Mouse (Mus musculus) macrophage (primary cell): ENCODE data around the gene Col4a1. TPM values are rescaled to one million over a fixed set of nuclear protein-coding genes. Genes with fewer than 3 reads are reported as not detected.

Experiments
- H3K27ac ChIP-seq: fragments of 350-480 bp; formaldehyde crosslinking; 2 replicates; pipeline ENCODE4 v1.9.0; 2021
- H3K36me3 ChIP-seq: fragments of 350-480 bp; formaldehyde crosslinking; 2 replicates; pipeline ENCODE4 v1.9.0; 2021; ENCODE audit errors: inconsistent target
- H3K4me3 ChIP-seq: fragments of 350-480 bp; formaldehyde crosslinking; 2 replicates; pipeline ENCODE4 v1.9.0; 2021; ENCODE audit errors: inconsistent target
- H3K79me2 ChIP-seq: fragments of 350-480 bp; formaldehyde crosslinking; 2 replicates; pipeline ENCODE4 v1.9.0; 2021; ENCODE audit errors: inconsistent target
- WGBS: methylation state at CpG from one replicate; pipeline ENCODE4 v1.1.7; 2026; ENCODE audit warnings: inconsistent platforms; ENCODE audit not compliant: missing documents; 5-methylcytosine and 5-hydroxymethylcytosine counted together
- polyA plus RNA-seq: library from polyadenylated mRNA; stranded (reverse); fragments of 250-400 nt; gene quantifications from 3 replicates; pipeline ENCODE4 v1.2.4, GENCODE M21; 2018; ENCODE audit warnings: inconsistent platforms

Col4a1 gene
- polyA plus RNA-seq, 1 experiment from 2014 or later, result 0.39 TPM

DNA sequence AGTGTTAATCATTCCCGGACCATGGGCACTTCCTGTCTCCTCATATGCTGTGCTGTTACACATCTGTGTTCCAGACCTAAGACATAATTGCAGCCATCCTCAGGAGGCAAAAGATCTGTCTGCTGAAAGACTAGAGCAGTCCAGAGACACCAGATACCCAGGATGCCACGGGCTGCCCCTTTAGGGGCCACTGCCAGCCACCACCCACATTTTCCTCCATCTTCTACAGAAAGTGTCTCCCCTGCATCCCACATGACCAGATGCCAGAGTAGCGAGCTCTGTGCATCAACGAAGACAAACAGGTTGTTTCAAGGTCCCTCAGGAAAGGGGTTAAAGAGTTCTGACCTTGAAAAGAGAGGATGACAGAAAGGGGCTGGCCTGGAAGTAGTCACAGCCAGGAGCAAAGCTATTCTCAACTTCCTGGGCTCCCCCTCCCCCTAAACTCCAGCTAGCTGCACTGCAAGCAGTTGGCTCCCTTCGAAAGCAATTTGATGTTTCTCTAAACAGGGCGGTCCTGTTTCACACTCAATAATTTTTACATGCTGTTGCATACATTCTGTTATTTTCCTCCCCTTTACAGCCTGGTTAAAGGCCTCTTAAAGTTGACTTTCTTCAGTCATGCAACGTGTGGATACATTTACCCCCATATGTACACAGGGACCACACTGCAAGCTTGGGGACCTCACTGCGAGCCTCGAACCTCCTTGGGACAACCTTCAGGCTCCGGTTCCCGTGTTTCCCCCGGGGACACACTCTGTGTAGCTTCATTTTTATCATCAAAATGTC, 13.9 kb downstream of the Col4a1 start:
- 90% methylated on average over 12 of the region's 12 CpGs for WGBS
- Histone ChIP-seq H3K4me3 (no peak overlapping the region), H3K27ac (no peak overlapping the region), H3K79me2 (no peaks in the 10 kb centered on the region), H3K36me3 (no peaks in the 10 kb centered on the region)

DNA sequence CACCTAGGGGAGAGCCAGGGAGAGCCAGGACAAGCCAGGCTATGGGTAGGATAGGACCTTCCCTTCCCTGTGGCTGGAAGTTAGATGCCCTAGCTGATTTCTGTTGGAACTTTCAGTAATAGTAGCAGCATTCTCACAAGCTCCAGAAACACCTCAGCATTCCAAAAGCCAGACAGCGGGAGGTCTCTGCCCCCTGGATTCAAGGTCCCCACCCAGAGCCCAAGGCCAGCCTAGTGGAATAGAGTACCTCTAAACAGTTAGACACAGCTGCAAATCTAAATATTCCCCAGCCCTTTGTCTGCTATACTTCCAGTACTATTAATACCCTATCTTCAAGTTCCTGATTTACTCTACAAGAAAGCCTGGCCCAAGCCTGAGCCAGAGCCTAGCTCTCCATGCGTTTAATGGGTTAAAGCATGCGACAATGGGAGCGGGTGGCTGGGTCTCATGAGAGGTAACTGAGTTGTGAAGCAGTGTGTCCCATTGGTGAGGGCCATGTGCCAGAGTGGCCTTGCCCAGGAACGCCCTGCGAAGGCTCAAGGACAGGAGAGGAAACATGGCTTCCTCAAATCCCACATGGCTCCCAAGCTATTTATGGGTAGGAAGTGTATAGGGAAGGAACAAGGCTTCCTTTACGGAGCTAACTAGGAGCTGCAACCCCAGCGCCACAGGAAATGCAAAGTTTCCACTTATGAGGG, 15.3 kb downstream of the Col4a1 start:
- no peaks in the 10 kb centered on the region for H3K36me3 ChIP-seq
- no peak overlapping the region for H3K27ac ChIP-seq
- H3K4me3 ChIP-seq, result no peak overlapping the region
- 74% methylated on average over 8 of the region's 8 CpGs for WGBS
- no peaks in the 10 kb centered on the region for H3K79me2 ChIP-seq

GRCm38 (mm10) chr8:11296282-11296943, 16.2 kb downstream of the Col4a1 start:
- Histone ChIP-seq H3K36me3 (no peaks in the 10 kb centered on the region), H3K27ac (no peak overlapping the region), H3K4me3 (no peak overlapping the region), H3K79me2 (no peaks in the 10 kb centered on the region)
- WGBS, result 91% methylated on average over 10 of the region's 10 CpGs

GRCm38 (mm10) chr8:11292611-11293010, 20.0 kb downstream of the Col4a1 start:
- Histone ChIP-seq H3K36me3 (no peaks in the 10 kb centered on the region), H3K4me3 (no peak overlapping the region), H3K79me2 (no peaks in the 10 kb centered on the region), H3K27ac (no peak overlapping the region)
- 98% methylated on average over 3 of the region's 3 CpGs for WGBS

- Histone ChIP-seq H3K4me3 (no peak overlapping the region), H3K27ac (no peak overlapping the region), H3K36me3 (no peaks in the 10 kb centered on the region), H3K79me2 (no peaks in the 10 kb centered on the region)
- 22% methylated on average over 1 of the region's 1 CpGs for WGBS
Measured at GRCm38 (mm10) chr8:11290533-11290932, 22.1 kb downstream of the Col4a1 start.

- Histone ChIP-seq H3K4me3 (no peak overlapping the region), H3K79me2 (no peaks in the 10 kb centered on the region), H3K36me3 (no peaks in the 10 kb centered on the region), H3K27ac (no peak overlapping the region)
- WGBS, result 86% methylated on average over 6 of the region's 6 CpGs
Measured at GRCm38 (mm10) chr8:11288286-11288685, 24.3 kb downstream of the Col4a1 start.

GRCm38 (mm10) chr8:11287139-11287538, 25.5 kb downstream of the Col4a1 start:
- no peaks in the 10 kb centered on the region for H3K79me2 ChIP-seq
- no peaks in the 10 kb centered on the region for H3K36me3 ChIP-seq
- no peak overlapping the region for H3K27ac ChIP-seq
- no peak overlapping the region for H3K4me3 ChIP-seq
- 95% methylated on average over 3 of the region's 3 CpGs for WGBS

- WGBS, result 84% methylated on average over 4 of the region's 4 CpGs
- no peaks in the 10 kb centered on the region for H3K36me3 ChIP-seq
- no peak overlapping the region for H3K4me3 ChIP-seq
- H3K79me2 ChIP-seq, result no peaks in the 10 kb centered on the region
- no peak overlapping the region for H3K27ac ChIP-seq
Measured at GRCm38 (mm10) chr8:11285437-11285836, 27.2 kb downstream of the Col4a1 start.

DNA sequence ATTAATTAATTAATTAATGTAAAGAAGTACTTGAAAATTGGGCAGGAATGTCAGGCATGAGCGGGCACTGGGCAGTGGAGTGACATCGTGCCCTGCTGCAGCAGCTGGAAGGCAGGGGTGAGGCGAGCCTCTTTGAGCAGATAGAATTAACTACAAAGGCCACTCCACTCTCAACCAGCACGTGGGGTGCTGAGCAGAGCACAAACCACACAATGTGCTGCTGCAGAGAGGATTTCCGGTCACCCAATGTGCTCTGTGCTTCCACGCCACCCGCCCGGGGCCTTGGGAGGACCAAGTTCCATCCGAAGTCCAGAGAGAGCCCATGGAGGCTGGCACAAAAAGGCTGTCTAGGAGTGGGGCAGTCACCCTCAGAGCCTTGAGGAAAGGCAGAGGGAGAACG, 29.4 kb downstream of the Col4a1 start:
- no peaks in the 10 kb centered on the region for H3K36me3 ChIP-seq
- H3K27ac ChIP-seq, result no peak overlapping the region
- H3K4me3 ChIP-seq, result no peak overlapping the region
- WGBS, result 43% methylated on average over 10 of the region's 10 CpGs
- H3K79me2 ChIP-seq, result no peaks in the 10 kb centered on the region

DNA sequence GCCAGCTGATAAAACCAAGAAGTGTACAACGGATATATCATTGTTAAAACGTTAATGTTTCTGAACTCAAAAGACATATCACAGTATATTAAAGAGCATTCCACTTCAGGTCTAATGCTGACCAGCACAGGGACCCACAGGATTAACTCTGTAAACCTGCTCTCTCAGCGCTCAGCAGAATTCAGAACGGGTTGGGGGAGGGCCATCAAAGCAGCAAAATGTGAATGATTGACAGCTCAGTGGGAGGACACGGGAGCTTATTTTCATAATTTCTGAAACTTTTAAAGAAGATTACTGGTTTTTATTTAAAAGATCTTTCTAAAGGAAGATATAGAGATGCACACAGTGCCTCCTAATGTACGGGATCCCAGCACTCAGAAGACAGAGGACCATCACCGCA, 29.9 kb downstream of the Col4a1 start:
- 92% methylated on average over 7 of the region's 7 CpGs for WGBS
- H3K36me3 ChIP-seq, result no peaks in the 10 kb centered on the region

DNA sequence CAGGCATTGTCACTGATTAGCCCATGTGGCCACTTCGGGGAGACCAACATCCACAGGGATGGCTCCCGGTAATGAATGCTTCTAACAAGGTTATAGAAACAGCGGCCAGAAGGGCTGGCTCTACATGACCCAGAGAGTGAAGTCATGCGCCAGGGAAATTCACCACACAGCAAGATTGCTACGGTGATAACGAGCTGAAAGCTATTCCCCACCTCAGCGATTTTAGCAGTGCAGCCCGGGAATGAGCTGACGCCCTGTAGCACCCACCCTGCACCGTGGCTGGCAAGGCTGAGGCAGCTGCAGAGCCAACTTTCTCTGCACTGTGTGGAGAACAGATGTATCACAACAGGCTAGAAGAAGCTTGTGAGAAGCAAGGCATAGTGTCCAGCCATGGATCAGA, 30.5 kb downstream of the Col4a1 start:
- Histone ChIP-seq H3K36me3 (no peaks in the 10 kb centered on the region), H3K4me3 (no peak overlapping the region), H3K79me2 (no peaks in the 10 kb centered on the region), H3K27ac (no peak overlapping the region)
- 79% methylated on average over 10 of the region's 10 CpGs for WGBS

More for the DNA sequence above, 29.9 kb downstream of the Col4a1 start:
- Histone ChIP-seq H3K4me3 (no peak overlapping the region), H3K27ac (no peak overlapping the region), H3K79me2 (no peaks in the 10 kb centered on the region)

DNA sequence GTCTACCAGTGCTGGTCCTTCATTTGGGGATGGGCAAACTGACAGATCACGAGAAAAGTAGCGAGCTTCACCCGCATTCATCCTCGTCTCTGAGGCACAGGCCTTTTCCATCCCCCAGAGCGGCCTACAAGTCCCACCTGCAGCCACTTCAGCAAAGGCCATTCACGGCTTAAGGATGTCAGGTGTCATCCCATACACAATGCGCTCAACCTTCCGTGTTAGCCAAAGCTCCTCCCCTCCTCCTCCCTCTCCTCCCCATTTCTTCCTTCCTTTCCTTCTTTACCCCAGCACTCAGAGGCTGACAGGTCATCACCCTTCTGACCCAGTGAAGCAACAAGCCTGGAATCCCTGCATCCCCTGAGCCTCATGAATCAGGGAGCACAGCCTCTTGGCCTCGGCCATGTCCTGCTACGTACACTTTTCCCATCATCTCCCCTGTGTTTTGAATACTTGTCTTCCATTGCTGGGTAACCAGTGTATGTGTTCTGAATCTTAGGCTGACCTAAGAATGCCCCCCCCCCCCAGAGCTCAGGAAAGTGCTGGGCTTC, 31.8 kb downstream of the Col4a1 start:
- Histone ChIP-seq H3K27ac (no peak overlapping the region), H3K36me3 (no peaks in the 10 kb centered on the region), H3K4me3 (no peak overlapping the region), H3K79me2 (no peaks in the 10 kb centered on the region)
- WGBS, result 93% methylated on average over 10 of the region's 10 CpGs

DNA sequence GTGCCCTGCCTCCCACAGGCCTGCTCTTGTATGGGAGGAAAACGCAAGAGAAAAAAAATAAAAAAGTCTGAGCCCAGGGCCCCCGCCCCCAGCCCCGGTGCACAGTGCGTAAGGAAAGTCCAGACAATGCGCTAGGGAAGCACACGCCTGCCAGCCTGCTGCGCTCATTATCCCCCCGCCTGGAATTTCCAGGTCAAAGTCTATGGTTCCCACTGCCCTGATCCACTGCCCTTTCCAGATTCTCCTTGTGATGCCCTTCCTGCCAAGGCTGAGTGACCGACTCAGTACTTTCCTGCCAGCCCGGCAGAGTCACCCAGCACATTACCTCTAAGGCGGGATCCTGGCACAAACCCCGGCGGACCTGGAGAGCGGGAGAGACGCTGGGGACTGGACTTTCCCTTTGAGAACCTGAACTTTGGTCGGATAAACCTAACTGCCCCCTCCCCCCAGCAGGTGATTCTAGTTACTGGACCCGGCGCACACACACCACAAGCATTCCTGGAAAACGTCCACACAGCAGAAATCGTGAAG, 33.3 kb downstream of the Col4a1 start:
- Histone ChIP-seq H3K4me3 (no peak overlapping the region), H3K79me2 (no peaks in the 10 kb centered on the region), H3K36me3 (no peaks in the 10 kb centered on the region), H3K27ac (no peak overlapping the region)
- WGBS, result 93% methylated on average over 20 of the region's 20 CpGs

- Histone ChIP-seq H3K27ac (no peak overlapping the region), H3K4me3 (no peak overlapping the region), H3K36me3 (no peaks in the 10 kb centered on the region), H3K79me2 (no peaks in the 10 kb centered on the region)
- WGBS, result 20% methylated on average over 4 of the region's 4 CpGs
Measured at GRCm38 (mm10) chr8:11278101-11278611, 34.5 kb downstream of the Col4a1 start.
